Mouse (Mus musculus) bone marrow macrophage, adult 2 months (primary cell): ENCODE measurements around the gene Phf5a.

Experiments
- CTCF ChIP-seq: IDR thresholded peaks from 2 replicates; pipeline ENCODE4 v1.5.1; 2012; ENCODE audit warnings: low read depth, mild to moderate bottlenecking, low read length, moderate library complexity
- POLR2A ChIP-seq: IDR thresholded peaks from 2 replicates; pipeline ENCODE4 v1.6.1; 2012; ENCODE audit warnings: mild to moderate bottlenecking, low read depth, low read length, borderline replicate concordance

- TF ChIP-seq CTCF (no peak), POLR2A (no peak)
Observed at GRCm38 (mm10) chr15:81847161-81847560, 24.6 kb downstream of the Phf5a start.
